Mouse (Mus musculus) heart, postnatal 10 days (tissue): ENCODE data around the gene Gm45021. TPM values are rescaled to one million over a fixed set of nuclear protein-coding genes. Genes with fewer than 3 reads are reported as not detected.

ENCODE experiments used
- DNase-seq, 2 experiments: peaks; one replicate each; pipeline ENCODE4 v3.0.0; 2021
- intact Hi-C: fragments of 180-260 bp; cut with DNase I; formaldehyde crosslinking; loops from one replicate; pipeline ENCODE4 v1.15.1; 2025
- total RNA-seq, 2 experiments: library from RNA; stranded (reverse); gene quantifications; 2 replicates each; pipeline ENCODE4 v1.2.3; 2021

Gene Gm45021
- total RNA-seq, 2 experiments from 2014 or later = not detected

- DNase-seq = peak; percentile 79 to 85
- intact Hi-C loops = loop anchor here (1.0 to 5.0 kb wide), 5 partner anchors 37 to 312 kb away; partner anchors contain the start of gene Gimap4
Measured at GRCm38 (mm10) chr6:48645660-48646308, 56.4 kb downstream of the Gm45021 start.

DNA sequence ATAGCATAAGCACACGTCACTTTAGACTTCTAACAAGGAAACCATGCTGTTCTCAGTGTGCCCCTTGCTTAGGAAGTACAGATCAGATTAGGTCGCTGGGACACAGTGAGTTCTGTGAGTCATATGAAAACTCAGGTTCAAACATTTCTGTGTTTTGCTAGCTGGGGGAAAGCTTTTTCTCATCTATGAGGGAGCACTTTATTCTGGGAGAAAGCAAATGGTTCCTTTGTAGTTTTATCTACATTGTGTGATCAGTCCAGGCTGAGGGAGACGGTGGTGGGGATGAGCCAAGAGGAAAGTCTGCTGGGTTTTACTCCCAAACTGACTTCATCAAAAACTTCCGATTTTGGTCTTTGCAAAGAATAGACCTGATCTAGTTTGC is 56.9 kb downstream of the Gm45021 start:
- no peak for DNase-seq
- intact Hi-C loops = loop anchor here (2.0 to 5.0 kb wide), 4 partner anchors 36 to 311 kb away; partner anchors contain the start of gene Gimap4

DNA sequence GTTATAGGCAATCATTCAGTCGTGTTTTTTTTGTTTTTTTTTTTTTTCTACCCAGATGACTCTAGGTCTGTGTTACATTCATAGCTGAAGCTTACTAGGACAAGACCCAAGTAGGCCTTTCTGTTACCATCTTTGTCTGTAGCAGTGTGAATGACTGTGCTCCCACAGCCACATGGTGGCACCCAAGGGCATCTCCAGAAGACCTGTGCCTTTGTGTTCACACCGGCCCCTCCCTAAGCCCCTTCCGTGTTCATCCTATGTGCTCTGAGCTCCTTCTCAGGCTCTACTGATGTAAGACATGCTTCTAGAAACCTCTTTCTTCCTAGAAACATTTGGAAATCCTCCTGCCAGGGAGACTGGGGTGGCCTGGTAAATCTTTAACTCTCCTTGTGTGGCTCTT is 57.6 kb downstream of the Gm45021 start, which contains the start of gene Gimap8:
Gene Gimap8 (plus strand): TSS at position 240 of the 400 bp plus-strand sequence.
- intact Hi-C loops = loop anchor here (1.0 to 5.0 kb wide), 5 partner anchors 35 to 310 kb away; partner anchors contain the start of genes Gimap4 and Gimap5
- peak; percentile 65 to 71 for DNase-seq

DNA sequence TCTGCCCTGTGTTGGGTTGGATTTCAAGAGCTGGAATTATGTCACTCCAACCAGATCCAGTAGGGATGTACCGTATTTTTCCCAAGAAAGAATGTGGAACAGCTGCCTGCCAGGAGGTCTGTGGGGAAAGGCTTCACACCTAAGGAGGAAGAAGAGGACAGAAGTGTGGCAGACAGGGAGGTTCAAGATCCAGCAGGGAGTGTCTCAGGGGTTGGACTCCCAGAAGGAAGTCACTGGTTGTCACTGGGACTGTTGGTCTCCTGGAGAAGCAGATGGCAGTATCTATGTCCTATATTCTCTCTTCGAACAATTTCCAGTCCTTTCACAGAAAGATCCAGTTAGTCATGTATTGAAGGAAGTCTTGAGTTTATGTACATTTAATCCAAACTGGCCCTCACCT is 58.2 kb downstream of the Gm45021 start:
- intact Hi-C loops = loop anchor here (1.0 to 5.0 kb wide), 5 partner anchors 35 to 310 kb away; partner anchors contain the start of genes Gimap4 and Gimap5
- DNase-seq = no peak

GRCm38 (mm10) chr6:48648779-48649178 is 59.4 kb downstream of the Gm45021 start:
- intact Hi-C loops = loop anchor here (5.0 kb wide), 3 partner anchors 34 to 309 kb away; partner anchors contain the start of gene Gimap4

GRCm38 (mm10) chr6:48650041-48650440 is 60.6 kb downstream of the Gm45021 start:
- intact Hi-C loops = no loop called here
- DNase-seq = no peak

More at GRCm38 (mm10) chr6:48648779-48649178, 59.4 kb downstream of the Gm45021 start:
- DNase-seq = no peak

GRCm38 (mm10) chr6:48658721-48659120 is 69.3 kb downstream of the Gm45021 start:
- intact Hi-C loops = loop anchor here (1.0 kb wide), 1 partner anchor 32 kb away; no protein-coding TSS in a partner anchor

More at GRCm38 (mm10) chr6:48658721-48659120, 69.3 kb downstream of the Gm45021 start:
- DNase-seq = no peak

Other genes starting within 250 kb of the Gm45021 start
- gene Krba1, start 194.0 kb upstream of the Gm45021 start, total RNA-seq = 10 to 100 TPM; 27.3 to 30.8 TPM
- gene Zfp467, start 143.8 kb upstream of the Gm45021 start, total RNA-seq = 10 to 100 TPM; 17.8 to 25.2 TPM
- 1 to 10 TPM in 1 of 2 experiments, under 1 TPM in 1; 0.62 to 1.2 TPM for gene Sspo, start 141.4 kb upstream of the Gm45021 start, total RNA-seq
- 10 to 100 TPM; 14.4 to 15.7 TPM for gene Atp6v0e2, start 52.0 kb upstream of the Gm45021 start, total RNA-seq
- gene Lrrc61, start 34.8 kb upstream of the Gm45021 start, total RNA-seq = 10 to 100 TPM; 12.4 to 16.7 TPM
- 100 to 1,000 TPM in 1 of 2 experiments, 10 to 100 TPM in 1; 86.7 to 106 TPM for gene Rarres2, start 16.8 kb upstream of the Gm45021 start, total RNA-seq
- 10 to 100 TPM; 24.3 to 27.7 TPM for gene Repin1, start 4.3 kb downstream of the Gm45021 start, total RNA-seq
- gene Gm44965, start 4.3 kb downstream of the Gm45021 start, total RNA-seq = 1 to 10 TPM in 1 of 2 experiments, not detected in 1; 5.4 TPM
- 1 to 10 TPM; 5.8 to 5.9 TPM for gene Zfp775, start 12.5 kb downstream of the Gm45021 start, total RNA-seq
- gene AI854703, start 37.2 kb downstream of the Gm45021 start, total RNA-seq = under 1 TPM; 0.50 to 0.89 TPM
- gene Gimap8, start 57.6 kb downstream of the Gm45021 start, total RNA-seq = 10 to 100 TPM; 11.0 to 14.0 TPM
- gene Gimap9, start 86.5 kb downstream of the Gm45021 start, total RNA-seq = 1 to 10 TPM; 6.0 to 7.5 TPM
- 10 to 100 TPM; 46.9 to 57.4 TPM for gene Gimap4, start 94.9 kb downstream of the Gm45021 start, total RNA-seq
- 10 to 100 TPM; 73.8 to 74.5 TPM for gene Gimap6, start 118.6 kb downstream of the Gm45021 start, total RNA-seq
- gene Gm28053, start 129.0 kb downstream of the Gm45021 start, total RNA-seq = 1 to 10 TPM; 5.0 to 6.6 TPM
- gene Gimap7, start 129.0 kb downstream of the Gm45021 start, total RNA-seq = not detected
- 10 to 100 TPM; 19.1 to 20.3 TPM for gene Gimap1, start 149.4 kb downstream of the Gm45021 start, total RNA-seq
- gene Gimap5, start 156.6 kb downstream of the Gm45021 start, total RNA-seq = 10 to 100 TPM; 10.1 to 13.3 TPM
- gene Gimap3, start 181.2 kb downstream of the Gm45021 start, total RNA-seq = under 1 TPM; 0.45 to 0.72 TPM